Mouse (Mus musculus): ENCODE results near the gene Asah2. TPM values are rescaled to one million over a fixed set of nuclear protein-coding genes. Genes with fewer than 3 reads are reported as not detected.

Asah2 gene
- polyA plus RNA-seq, 1 experiment = 4.3 TPM

DNA sequence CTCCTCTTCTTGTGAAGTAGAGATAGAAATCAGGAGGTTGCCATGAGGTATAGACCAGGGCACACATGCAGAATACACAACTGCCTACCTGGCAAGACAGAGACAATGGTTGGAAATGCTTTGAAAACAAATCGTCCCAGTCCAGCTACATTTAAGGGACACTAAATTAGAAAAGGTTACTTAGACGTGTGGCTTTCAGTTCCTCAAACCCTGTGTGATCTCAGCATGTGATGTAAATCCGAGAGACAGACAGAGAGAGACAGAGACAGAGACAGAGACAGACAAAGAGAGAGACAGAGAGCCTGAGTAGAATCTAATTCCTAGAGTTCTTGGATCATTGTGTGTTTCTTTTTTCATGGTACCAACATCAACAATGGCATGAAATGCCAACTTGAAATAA lies 136.6 kb downstream of the Asah2 start:
- Histone ChIP-seq H3K27ac (ENCODE audit: control insufficient read depth, insufficient read depth, low read length) (no peak overlapping the region), H3K4me1 (replicated peaks; ENCODE audit: control insufficient read depth, insufficient read depth, low read length) (peaks cover 6% of the 10 kb centered on the region), H3K27me3 (ENCODE audit: control insufficient read depth, insufficient read depth, low read length) (no peaks in the 10 kb centered on the region), H3K36me3 (ENCODE audit: control insufficient read depth, insufficient read depth, low read length) (no peaks in the 10 kb centered on the region), H3K4me3 (ENCODE audit: control insufficient read depth, insufficient read depth, low read length) (no peak overlapping the region)
- TF ChIP-seq CTCF (IDR thresholded peaks at IDR 0.05; ENCODE audit: borderline replicate concordance, control insufficient read depth, extremely low read depth, insufficient read depth, low read length, poor library complexity) (no peak), POLR2A (IDR thresholded peaks at IDR 0.05; ENCODE audit: control insufficient read depth, extremely low read depth, insufficient read depth, low read length, poor library complexity) (no peak)
- WGBS = 24% methylated on average over 3 of the region's 3 CpGs
- DNase-seq = no peak

DNA sequence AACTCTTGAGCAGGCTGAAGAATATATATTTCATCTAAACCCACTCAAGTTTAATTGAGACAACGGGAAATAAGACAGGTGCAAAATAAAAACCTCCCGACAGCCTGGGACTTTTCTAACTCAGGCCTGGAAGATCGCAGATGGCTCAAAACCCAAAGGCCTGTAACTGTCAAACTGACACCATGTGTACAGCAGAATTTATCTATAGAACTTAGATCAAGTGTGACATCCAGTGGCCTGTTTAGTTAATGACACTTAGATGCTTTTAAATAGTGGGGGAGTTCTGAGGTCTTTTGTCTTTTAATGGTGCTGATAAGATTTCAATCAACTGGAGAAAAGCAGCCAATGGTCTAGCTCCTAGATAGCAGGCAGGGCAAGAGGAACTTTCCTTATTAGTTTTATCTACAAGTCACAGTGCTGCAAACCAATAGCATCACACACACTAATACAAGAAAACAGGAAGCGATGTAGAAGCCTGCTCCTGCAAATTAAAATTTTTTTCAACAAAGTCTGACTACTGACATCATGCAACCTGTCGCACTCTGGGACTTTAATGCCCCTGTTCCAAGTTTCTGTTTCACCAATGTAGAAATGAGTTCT lies 140.0 kb downstream of the Asah2 start:
- TF ChIP-seq CTCF (IDR thresholded peaks at IDR 0.05; ENCODE audit: borderline replicate concordance, control insufficient read depth, extremely low read depth, insufficient read depth, low read length, poor library complexity) (no peak), POLR2A (IDR thresholded peaks at IDR 0.05; ENCODE audit: control insufficient read depth, extremely low read depth, insufficient read depth, low read length, poor library complexity) (no peak)
- no peak overlapping the region for H3K27ac ChIP-seq (ENCODE audit: control insufficient read depth, insufficient read depth, low read length)
- no peak for DNase-seq
- H3K4me3 ChIP-seq (ENCODE audit: control insufficient read depth, insufficient read depth, low read length) = no peak overlapping the region
- H3K27me3 ChIP-seq (ENCODE audit: control insufficient read depth, insufficient read depth, low read length) = no peaks in the 10 kb centered on the region
- WGBS = 36% methylated on average over 5 of the region's 5 CpGs
- no peaks in the 10 kb centered on the region for H3K4me1 ChIP-seq (replicated peaks; ENCODE audit: control insufficient read depth, insufficient read depth, low read length)
- H3K36me3 ChIP-seq (ENCODE audit: control insufficient read depth, insufficient read depth, low read length) = no peaks in the 10 kb centered on the region

DNA sequence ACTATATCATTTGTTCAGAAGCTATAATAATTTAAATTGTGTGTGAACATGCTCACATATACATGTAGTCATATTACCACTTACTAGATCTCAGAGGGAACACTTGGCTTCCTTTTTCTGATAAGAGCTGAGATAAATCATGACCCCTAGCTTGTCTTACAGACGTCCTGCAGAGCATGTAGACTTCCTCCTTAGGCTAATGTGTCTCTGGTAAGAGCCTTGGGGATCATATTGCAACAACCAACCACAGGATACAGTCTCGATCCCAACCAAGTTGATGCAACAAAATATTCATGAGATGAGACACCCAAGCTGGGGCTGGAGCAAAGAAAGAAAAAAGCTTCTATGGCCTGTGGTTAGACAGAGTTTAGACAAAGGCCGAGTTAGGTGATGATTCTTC lies 144.9 kb downstream of the Asah2 start:
- WGBS = 34% methylated on average over 3 of the region's 3 CpGs
- Histone ChIP-seq H3K27me3 (ENCODE audit: control insufficient read depth, insufficient read depth, low read length) (no peaks in the 10 kb centered on the region; the same call in 1 of the 2 replicates), H3K36me3 (ENCODE audit: control insufficient read depth, insufficient read depth, low read length) (no peaks in the 10 kb centered on the region), H3K4me1 (replicated peaks; ENCODE audit: control insufficient read depth, insufficient read depth, low read length) (no peaks in the 10 kb centered on the region), H3K27ac (ENCODE audit: control insufficient read depth, insufficient read depth, low read length) (no peak overlapping the region), H3K4me3 (ENCODE audit: control insufficient read depth, insufficient read depth, low read length) (no peak overlapping the region)
- no peak for DNase-seq
- no peak for TF ChIP-seq CTCF (IDR thresholded peaks at IDR 0.05; ENCODE audit: borderline replicate concordance, control insufficient read depth, extremely low read depth, insufficient read depth, low read length, poor library complexity)
- no peak for TF ChIP-seq POLR2A (IDR thresholded peaks at IDR 0.05; ENCODE audit: control insufficient read depth, extremely low read depth, insufficient read depth, low read length, poor library complexity)

DNA sequence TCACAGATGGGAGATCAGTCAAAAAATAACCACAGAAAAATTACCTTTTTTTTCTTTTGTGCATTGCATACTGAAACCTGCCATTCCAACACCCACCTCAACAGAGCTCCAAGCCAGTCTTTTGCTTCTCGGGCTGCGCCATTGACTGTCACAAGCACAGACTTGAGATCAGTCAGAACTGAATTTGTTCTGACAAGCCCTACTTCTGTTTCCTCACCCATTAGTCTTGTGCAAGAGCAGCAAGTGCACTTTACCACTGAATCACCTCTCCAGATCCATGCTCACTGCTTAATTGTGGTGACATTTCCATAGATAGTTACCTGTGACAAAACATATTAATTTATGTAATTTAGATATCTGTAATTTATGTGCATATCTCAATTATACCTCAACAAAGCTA lies 147.6 kb downstream of the Asah2 start:
- TF ChIP-seq POLR2A (IDR thresholded peaks at IDR 0.05; ENCODE audit: control insufficient read depth, extremely low read depth, insufficient read depth, low read length, poor library complexity) = no peak
- TF ChIP-seq CTCF (IDR thresholded peaks at IDR 0.05; ENCODE audit: borderline replicate concordance, control insufficient read depth, extremely low read depth, insufficient read depth, low read length, poor library complexity) = no peak

DNA sequence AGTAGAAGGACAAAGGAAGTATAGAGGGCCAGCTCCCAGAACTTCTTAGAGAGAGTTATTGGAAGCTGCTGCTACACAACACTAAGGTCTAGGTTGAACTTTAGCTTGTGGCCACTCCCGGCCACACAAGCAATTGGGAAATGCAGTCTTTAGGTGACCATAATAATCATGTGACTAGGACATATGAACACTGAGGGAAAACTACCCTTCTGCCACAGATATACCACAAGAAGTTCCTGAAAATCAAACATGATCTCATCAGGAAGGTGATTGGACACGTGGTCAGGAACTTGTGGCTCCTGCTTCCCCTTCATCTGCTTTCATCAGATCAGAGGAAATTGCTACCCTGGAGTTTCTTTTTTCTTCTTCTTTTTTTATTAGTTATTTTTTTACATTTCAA lies 151.7 kb downstream of the Asah2 start:
- DNase-seq = no peak
- Histone ChIP-seq H3K4me1 (replicated peaks; ENCODE audit: control insufficient read depth, insufficient read depth, low read length) (no peaks in the 10 kb centered on the region), H3K27ac (ENCODE audit: control insufficient read depth, insufficient read depth, low read length) (no peak overlapping the region), H3K27me3 (ENCODE audit: control insufficient read depth, insufficient read depth, low read length) (no peaks in the 10 kb centered on the region; the same call in 1 of the 2 replicates), H3K36me3 (ENCODE audit: control insufficient read depth, insufficient read depth, low read length) (no peaks in the 10 kb centered on the region), H3K4me3 (ENCODE audit: control insufficient read depth, insufficient read depth, low read length) (no peak overlapping the region)
- 6% methylated on average over 2 of the region's 2 CpGs for WGBS
- TF ChIP-seq CTCF (IDR thresholded peaks at IDR 0.05; ENCODE audit: borderline replicate concordance, control insufficient read depth, extremely low read depth, insufficient read depth, low read length, poor library complexity) (no peak), POLR2A (IDR thresholded peaks at IDR 0.05; ENCODE audit: control insufficient read depth, extremely low read depth, insufficient read depth, low read length, poor library complexity) (no peak)

More for the DNA sequence above, 147.6 kb downstream of the Asah2 start:
- H3K4me3 ChIP-seq (ENCODE audit: control insufficient read depth, insufficient read depth, low read length) = no peak overlapping the region
- 95% methylated on average over 2 of the region's 2 CpGs for WGBS
- H3K27me3 ChIP-seq (ENCODE audit: control insufficient read depth, insufficient read depth, low read length) = no peaks in the 10 kb centered on the region; the same call in 1 of the 2 replicates
- no peak for DNase-seq
- no peak overlapping the region for H3K27ac ChIP-seq (ENCODE audit: control insufficient read depth, insufficient read depth, low read length)
- no peaks in the 10 kb centered on the region for H3K36me3 ChIP-seq (ENCODE audit: control insufficient read depth, insufficient read depth, low read length)
- no peaks in the 10 kb centered on the region for H3K4me1 ChIP-seq (replicated peaks; ENCODE audit: control insufficient read depth, insufficient read depth, low read length)

DNA sequence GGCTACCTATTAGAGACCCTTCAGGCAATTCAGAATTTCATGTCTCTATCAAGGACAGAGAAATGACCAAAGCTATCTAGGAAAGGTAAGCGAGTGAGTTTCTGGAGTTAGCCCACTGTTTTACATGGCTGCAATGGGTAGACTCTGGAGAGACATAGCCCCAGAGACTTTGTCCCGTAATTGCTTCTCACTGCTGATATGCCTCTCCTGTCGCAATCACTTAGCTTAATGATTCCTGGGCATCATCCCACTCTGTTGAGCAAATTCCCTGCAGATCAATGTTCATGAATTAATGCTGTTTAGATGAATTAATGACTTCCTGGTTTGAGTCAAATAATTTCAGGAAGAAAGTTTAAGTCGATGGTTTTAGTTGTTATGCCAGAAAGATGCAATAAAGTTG lies 153.3 kb downstream of the Asah2 start:
- H3K4me3 ChIP-seq (ENCODE audit: control insufficient read depth, insufficient read depth, low read length) = no peak overlapping the region
- no peaks in the 10 kb centered on the region for H3K27me3 ChIP-seq (ENCODE audit: control insufficient read depth, insufficient read depth, low read length)
- no peak for DNase-seq
- no peak for TF ChIP-seq CTCF (IDR thresholded peaks at IDR 0.05; ENCODE audit: borderline replicate concordance, control insufficient read depth, extremely low read depth, insufficient read depth, low read length, poor library complexity)
- TF ChIP-seq POLR2A (IDR thresholded peaks at IDR 0.05; ENCODE audit: control insufficient read depth, extremely low read depth, insufficient read depth, low read length, poor library complexity) = no peak
- WGBS = 96% methylated on average over 4 of the region's 4 CpGs
- no peak overlapping the region for H3K27ac ChIP-seq (ENCODE audit: control insufficient read depth, insufficient read depth, low read length)
- no peaks in the 10 kb centered on the region for H3K36me3 ChIP-seq (ENCODE audit: control insufficient read depth, insufficient read depth, low read length)
- no peaks in the 10 kb centered on the region for H3K4me1 ChIP-seq (replicated peaks; ENCODE audit: control insufficient read depth, insufficient read depth, low read length)

DNA sequence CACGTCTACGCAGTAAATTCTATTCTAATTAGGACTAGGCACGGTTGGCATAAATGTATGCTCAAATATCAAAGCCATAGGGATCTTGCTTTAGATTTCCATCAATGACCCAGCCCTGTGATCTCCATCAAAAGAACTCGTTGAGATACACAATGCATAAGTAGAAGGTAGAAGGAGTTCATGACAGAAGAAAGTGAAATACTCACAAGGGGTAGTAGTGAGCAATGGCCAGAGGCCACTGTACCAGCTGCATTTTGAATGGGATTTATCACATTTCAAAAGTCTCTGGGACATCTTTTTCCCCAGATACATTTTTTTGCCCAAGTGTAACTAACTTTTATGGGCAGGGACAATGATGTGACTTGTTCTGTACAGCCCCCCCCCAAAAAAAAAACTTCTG lies 153.7 kb downstream of the Asah2 start:
- H3K4me1 ChIP-seq (replicated peaks; ENCODE audit: control insufficient read depth, insufficient read depth, low read length) = no peaks in the 10 kb centered on the region

More for the DNA sequence above, 153.7 kb downstream of the Asah2 start:
- Histone ChIP-seq H3K27me3 (ENCODE audit: control insufficient read depth, insufficient read depth, low read length) (no peaks in the 10 kb centered on the region), H3K27ac (ENCODE audit: control insufficient read depth, insufficient read depth, low read length) (no peak overlapping the region), H3K4me3 (ENCODE audit: control insufficient read depth, insufficient read depth, low read length) (no peak overlapping the region), H3K36me3 (ENCODE audit: control insufficient read depth, insufficient read depth, low read length) (no peaks in the 10 kb centered on the region)
- DNase-seq = no peak
- WGBS = 97% methylated on average over 4 of the region's 4 CpGs
- TF ChIP-seq CTCF (IDR thresholded peaks at IDR 0.05; ENCODE audit: borderline replicate concordance, control insufficient read depth, extremely low read depth, insufficient read depth, low read length, poor library complexity) = no peak

Data from thymus, adult 2 months (tissue).